In genomic region chr6:103106189-103106588, GRCm38 (mm10) we compare ENCODE assay signal across 12 mouse cellular contexts.
DNase-seq lines count a peak whose midpoint lies in the region; ATAC-seq and TF ChIP-seq lines count a peak whose summit lies in the region.
"Had no signal": no experiment of that assay in that cellular context is flagged by ENCODE, and none has a peak within 500 bp of the region (broad histone marks: within the 10 kb centered on the region; RNA-seq: fewer than 3 reads in every experiment).

No protein-coding gene starts in this region.

- no peak overlapping the region for H3K27ac ChIP-seq in hindbrain, embryonic 11.5 days (ENCODE audit: low read depth, low read length)
- no peak overlapping the region for H3K27ac ChIP-seq in hindbrain, embryonic 16.5 days (ENCODE audit: low read depth, low read length)
- no peak overlapping the region for H3K27ac ChIP-seq in left cerebral cortex, adult 2 months
- H3K27ac ChIP-seq: embryonic facial prominence, embryonic 15.5 days; limb, embryonic 10.5 days had no signal

- no peak overlapping the region for H3K4me3 ChIP-seq in hindbrain, embryonic 11.5 days (ENCODE audit: low read depth, low read length)
- no peak overlapping the region for H3K4me3 ChIP-seq in hindbrain, embryonic 16.5 days (ENCODE audit: low read length)
- H3K4me3 ChIP-seq in left cerebral cortex, adult 2 months, result no peak overlapping the region
- H3K4me3 ChIP-seq: embryonic facial prominence, embryonic 15.5 days; limb, embryonic 10.5 days had no signal

- DNase-seq in adrenal gland, postnatal 14 days, result peak; percentile 8
- no peak for DNase-seq in adrenal gland, adult 2 months
- DNase-seq in hindbrain, embryonic 11.5 days (ENCODE audit: low spot score), result peak; percentile 1
- no peak for DNase-seq in left cerebral cortex, adult 2 months (ENCODE audit: extremely low spot score in 1 of 2, low spot score in 2 of 2)
- DNase-seq in left cerebral cortex, postnatal 25 days (ENCODE audit: low spot score in 2 of 2), result no peak
- peak; percentile 2 for DNase-seq in R1 (ENCODE audit: low read depth, low spot score)
- DNase-seq: adrenal gland, adult 8-10 months; cerebellum, adult 11 months had no signal

- H3K4me1 ChIP-seq in hindbrain, embryonic 11.5 days (replicated peaks; ENCODE audit: control insufficient read depth, insufficient read depth, low read length), result no peaks in the 10 kb centered on the region
- no peaks in the 10 kb centered on the region for H3K4me1 ChIP-seq in hindbrain, embryonic 16.5 days (ENCODE audit: control insufficient read depth, insufficient read depth, low read depth, low read length)
- H3K4me1 ChIP-seq: embryonic facial prominence, embryonic 15.5 days; limb, embryonic 10.5 days had no signal

- no peaks in the 10 kb centered on the region for H3K36me3 ChIP-seq in hindbrain, embryonic 11.5 days (ENCODE audit: control insufficient read depth, insufficient read depth, low read length)
- H3K36me3 ChIP-seq in hindbrain, embryonic 16.5 days (ENCODE audit: control insufficient read depth, insufficient read depth, low read length), result no peaks in the 10 kb centered on the region
- H3K36me3 ChIP-seq: embryonic facial prominence, embryonic 15.5 days; limb, embryonic 10.5 days had no signal

- ATAC-seq in hindbrain, embryonic 11.5 days (ENCODE audit: low FRiP score), result no peak
- no peak for ATAC-seq in hindbrain, embryonic 16.5 days
- no peak for ATAC-seq in megakaryocyte, adult 5-6 weeks (ENCODE audit: poor library complexity, severe bottlenecking)

- no peaks in the 10 kb centered on the region for H3K9me3 ChIP-seq in hindbrain, embryonic 11.5 days (ENCODE audit: control insufficient read depth, low read length)
- H3K9me3 ChIP-seq in hindbrain, embryonic 16.5 days (ENCODE audit: control insufficient read depth, low read length), result no peaks in the 10 kb centered on the region
- H3K9me3 ChIP-seq: embryonic facial prominence, embryonic 15.5 days; limb, embryonic 10.5 days had no signal

- H3K4me2 ChIP-seq in hindbrain, embryonic 11.5 days (replicated peaks; ENCODE audit: low read depth, low read length), result no peak overlapping the region
- no peak overlapping the region for H3K4me2 ChIP-seq in hindbrain, embryonic 16.5 days (ENCODE audit: low read length)
- H3K4me2 ChIP-seq: embryonic facial prominence, embryonic 15.5 days had no signal

- peak; percentile 46 for TF ChIP-seq CTCF in left cerebral cortex, adult 2 months (IDR thresholded peaks at IDR 0.05)

- H3K9ac ChIP-seq in hindbrain, embryonic 11.5 days (ENCODE audit: low read depth, low read length), result no peak overlapping the region
- H3K9ac ChIP-seq in hindbrain, embryonic 16.5 days (ENCODE audit: low read depth, low read length), result no peak overlapping the region
- H3K9ac ChIP-seq: embryonic facial prominence, embryonic 15.5 days had no signal

- intact Hi-C loops in left cerebral cortex, adult 2 months (cut with DNase I), result no loop called here
- intact Hi-C loops in left cerebral cortex, postnatal 25 days (cut with DNase I), result loop anchor here (10.0 kb wide), 1 partner anchor 261 kb away; no protein-coding TSS in a partner anchor

- no peaks in the 10 kb centered on the region for H3K27me3 ChIP-seq in hindbrain, embryonic 11.5 days (ENCODE audit: control insufficient read depth, insufficient read depth, low read length)
- H3K27me3 ChIP-seq in hindbrain, embryonic 16.5 days (replicated peaks; ENCODE audit: control insufficient read depth, insufficient read depth, low read length), result no peaks in the 10 kb centered on the region
- H3K27me3 ChIP-seq: embryonic facial prominence, embryonic 15.5 days had no signal

- WGBS in hindbrain, embryonic 11.5 days, result 57% methylated on average over 1 of the region's 1 CpGs
- WGBS in hindbrain, embryonic 16.5 days, result 59% methylated on average over 1 of the region's 1 CpGs

Comparison
In these comparisons a context has a peak if more than half of its experiments do, and no peak if none do; other contexts are left out.
1. DNase-seq: peak in adrenal gland, postnatal 14 days (single experiment), hindbrain, embryonic 11.5 days (single experiment) and R1 (single experiment); none in adrenal gland, adult 2 months (single experiment), left cerebral cortex, adult 2 months (0 of 2) and left cerebral cortex, postnatal 25 days (0 of 2).